Mouse (Mus musculus): ENCODE results near the gene D7Ertd443e. TPM values are rescaled to one million over a fixed set of nuclear protein-coding genes. Genes with fewer than 3 reads are reported as not detected.

Gene D7Ertd443e
- total RNA-seq, 2 experiments from 2014 or later, result 4.4 to 4.6 TPM

DNA sequence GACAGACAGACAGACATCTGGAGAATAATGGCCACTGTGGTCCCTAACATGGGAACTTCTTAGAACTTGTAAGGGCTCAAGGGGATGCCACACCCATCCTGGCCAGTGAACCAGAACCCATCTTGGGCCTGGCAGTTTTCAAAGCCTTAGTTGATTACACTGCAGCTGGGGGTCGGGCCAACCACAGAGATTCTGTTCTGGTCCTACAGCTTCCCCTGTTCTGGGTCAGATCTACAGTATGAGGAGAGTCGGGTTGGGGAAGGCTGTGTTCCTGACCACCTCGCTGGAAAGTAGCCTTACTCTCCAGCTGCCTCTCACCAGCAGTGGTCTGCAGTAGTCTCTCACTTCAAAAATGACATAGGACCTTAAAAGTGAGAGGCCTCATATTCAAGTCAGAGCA, 159.2 kb downstream of the D7Ertd443e start:
- no peak for DNase-seq

DNA sequence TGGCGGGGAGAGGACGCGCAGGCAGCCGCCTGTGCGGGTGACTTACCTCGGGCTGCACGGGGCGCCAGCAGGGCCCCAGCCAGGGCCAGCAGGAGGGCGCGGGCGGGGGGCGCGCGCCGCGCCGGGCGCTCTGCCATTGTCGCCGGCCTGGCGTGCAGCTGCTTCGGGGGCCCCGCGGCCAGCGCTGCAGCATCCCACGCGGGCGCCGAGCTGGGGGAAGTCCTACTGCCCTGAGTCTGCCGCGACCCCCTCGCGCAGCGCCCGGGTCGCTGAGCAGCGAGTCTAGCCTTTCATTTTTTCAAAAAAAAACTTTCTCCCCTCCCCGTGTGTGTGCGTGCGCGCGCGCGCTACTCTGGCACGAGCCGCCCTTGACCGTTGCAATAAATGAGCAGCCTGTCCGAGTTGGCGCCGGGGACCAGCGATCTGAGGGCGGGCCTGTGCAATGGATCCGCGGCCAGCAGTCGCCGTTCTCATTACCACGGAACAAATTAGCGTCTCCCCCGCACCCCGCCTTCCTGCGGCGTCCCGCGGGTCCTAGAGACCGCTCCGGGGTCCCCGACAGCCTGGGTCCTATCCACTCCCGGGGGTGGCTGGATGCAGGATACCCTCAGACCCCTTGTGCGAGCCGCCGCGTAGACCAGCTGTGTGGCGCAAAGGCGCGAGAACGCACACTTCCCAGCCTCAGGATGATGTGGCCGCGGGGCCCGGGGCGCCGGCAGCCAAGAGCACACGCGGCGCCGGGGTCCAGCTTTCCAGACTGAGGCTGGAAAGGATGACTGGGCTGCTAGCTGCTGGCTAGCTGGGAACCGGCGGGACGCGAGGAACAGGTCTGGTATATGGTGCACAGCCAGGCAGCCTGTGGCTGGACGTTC, 160.5 kb downstream of the D7Ertd443e start:
- peak; percentile 65 to 72 for DNase-seq

DNA sequence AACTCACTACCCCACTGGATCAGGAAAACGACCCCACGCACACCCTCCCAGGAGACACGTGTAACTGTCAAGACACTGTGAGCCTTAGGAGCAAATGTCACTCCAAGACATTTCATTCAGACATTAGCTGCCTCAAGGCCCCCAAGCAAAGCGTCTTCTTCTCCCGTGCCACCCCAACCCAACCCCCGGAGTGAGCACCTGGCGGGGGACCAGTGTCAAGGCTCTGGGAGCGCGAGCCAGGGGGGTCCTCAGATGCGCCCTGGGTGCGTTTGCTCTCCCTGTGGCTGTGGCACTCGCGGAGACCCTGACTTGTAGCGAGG, 161.1 kb downstream of the D7Ertd443e start:
- no peak for DNase-seq

DNA sequence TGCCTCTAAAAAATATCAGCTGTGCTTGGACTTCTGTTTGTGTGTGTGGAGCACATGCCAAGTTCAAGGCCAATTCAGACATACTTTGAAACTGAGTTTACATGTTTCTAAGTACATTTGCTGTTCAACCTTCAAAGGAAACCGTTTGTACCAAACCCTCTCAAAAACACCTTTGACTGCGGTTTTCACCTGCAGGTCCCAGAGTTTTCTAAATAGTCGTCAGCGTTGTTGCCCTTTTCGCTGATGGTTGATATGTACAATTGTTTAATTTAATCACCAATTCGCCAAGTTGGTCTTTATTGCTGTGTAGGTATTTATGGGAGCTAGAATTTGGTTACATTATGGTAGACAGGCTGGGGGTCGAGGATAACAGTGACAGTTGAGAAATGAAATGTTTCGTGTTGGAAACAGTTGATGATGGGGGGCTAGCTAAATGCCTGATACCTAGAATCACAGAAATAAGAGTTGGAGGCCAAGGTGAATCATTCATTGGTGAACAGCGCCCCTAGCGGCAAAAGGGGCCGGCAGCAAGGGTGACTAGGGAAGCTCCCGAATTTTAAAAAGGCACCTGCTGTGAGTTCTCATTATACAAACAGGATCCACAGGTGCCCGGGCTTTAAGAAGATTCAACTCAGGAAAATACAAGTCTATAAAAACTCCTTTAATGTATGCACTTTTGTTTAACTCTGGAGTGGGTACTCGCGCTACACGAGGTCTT, 161.9 kb downstream of the D7Ertd443e start:
- DNase-seq, result peak; percentile 82 to 86

Other genes starting within 250 kb of the D7Ertd443e start
- gene Adam12, start 153.5 kb downstream of the D7Ertd443e start, total RNA-seq (2021), result 1 to 10 TPM; 7.1 TPM

Data from layer of hippocampus, postnatal 36 days (tissue).